Mouse (Mus musculus): ENCODE data around the gene Fkbp2. TPM values are rescaled to one million over a fixed set of nuclear protein-coding genes. Genes with fewer than 3 reads are reported as not detected.

Gene Fkbp2
- polyA plus RNA-seq, 1 experiment from 2014 or later = 192 TPM

DNA sequence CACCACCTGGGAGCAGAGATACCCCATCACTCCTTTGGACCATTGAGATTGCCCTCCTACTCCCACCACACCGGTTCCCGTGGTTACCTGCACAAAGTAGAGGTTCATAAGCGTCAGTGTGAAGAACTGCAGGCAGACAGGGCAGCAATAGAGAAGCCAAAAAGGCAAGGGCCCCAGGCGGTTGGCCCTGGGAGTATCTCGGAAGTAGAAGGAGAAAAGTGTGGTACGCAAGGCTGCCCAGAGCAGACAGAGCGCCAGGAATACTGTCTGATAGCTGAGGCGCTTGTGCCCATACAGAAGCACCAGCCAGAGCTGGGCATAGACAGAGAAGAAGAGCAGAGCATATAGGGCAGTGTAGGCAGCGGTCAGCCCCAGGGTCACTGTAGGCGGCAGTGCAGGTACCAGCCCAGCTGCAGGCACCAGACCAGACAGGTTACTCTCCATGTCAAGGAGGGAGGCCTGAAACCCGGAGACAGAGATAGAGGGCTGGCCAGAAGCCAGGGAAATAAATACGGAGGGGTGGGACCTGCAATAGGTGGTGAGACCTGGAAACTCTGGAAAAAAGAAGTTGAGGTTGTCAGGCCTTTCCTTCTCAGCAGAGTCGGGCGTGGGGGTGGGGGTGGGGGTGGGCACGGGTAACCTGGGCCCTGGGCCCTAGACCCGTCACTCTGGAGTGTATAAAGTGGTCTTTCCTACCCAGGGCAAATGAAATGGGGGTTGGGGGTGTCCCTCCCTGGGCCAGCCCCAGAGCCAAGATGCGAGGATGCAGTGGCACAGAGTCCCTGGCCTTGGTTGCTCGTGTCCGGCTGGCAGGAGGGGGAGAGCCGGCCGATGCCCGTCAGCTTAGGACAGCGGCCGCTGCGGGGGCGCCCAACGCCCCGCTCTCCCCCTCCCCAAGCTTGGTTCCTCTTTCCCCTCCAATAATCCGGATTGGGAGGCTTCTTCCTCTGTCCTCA is 39.6 kb downstream of the Fkbp2 start:
- Histone ChIP-seq H3K36me3 (ENCODE audit: control insufficient read depth, insufficient read depth, low read length) (no peaks in the 10 kb centered on the region), H3K9me3 (ENCODE audit: control insufficient read depth, low read length) (no peaks in the 10 kb centered on the region), H3K9ac (ENCODE audit: low read depth, low read length) (peak overlapping the region; percentile 95), H3K27ac (ENCODE audit: low read depth, low read length) (peak overlapping the region; percentile 97), H3K4me1 (ENCODE audit: control insufficient read depth, insufficient read depth, low read depth, low read length) (peaks cover 35% of the 10 kb centered on the region), H3K27me3 (replicated peaks; ENCODE audit: control insufficient read depth, insufficient read depth, low read length) (peaks cover 10% of the 10 kb centered on the region), H3K4me2 (ENCODE audit: low read length) (peak overlapping the region; percentile 76), H3K4me3 (ENCODE audit: low read length) (peak overlapping the region; percentile 86)
- 19% methylated on average over 29 of the region's 29 CpGs for WGBS
- peak; percentile 7 for ATAC-seq

DNA sequence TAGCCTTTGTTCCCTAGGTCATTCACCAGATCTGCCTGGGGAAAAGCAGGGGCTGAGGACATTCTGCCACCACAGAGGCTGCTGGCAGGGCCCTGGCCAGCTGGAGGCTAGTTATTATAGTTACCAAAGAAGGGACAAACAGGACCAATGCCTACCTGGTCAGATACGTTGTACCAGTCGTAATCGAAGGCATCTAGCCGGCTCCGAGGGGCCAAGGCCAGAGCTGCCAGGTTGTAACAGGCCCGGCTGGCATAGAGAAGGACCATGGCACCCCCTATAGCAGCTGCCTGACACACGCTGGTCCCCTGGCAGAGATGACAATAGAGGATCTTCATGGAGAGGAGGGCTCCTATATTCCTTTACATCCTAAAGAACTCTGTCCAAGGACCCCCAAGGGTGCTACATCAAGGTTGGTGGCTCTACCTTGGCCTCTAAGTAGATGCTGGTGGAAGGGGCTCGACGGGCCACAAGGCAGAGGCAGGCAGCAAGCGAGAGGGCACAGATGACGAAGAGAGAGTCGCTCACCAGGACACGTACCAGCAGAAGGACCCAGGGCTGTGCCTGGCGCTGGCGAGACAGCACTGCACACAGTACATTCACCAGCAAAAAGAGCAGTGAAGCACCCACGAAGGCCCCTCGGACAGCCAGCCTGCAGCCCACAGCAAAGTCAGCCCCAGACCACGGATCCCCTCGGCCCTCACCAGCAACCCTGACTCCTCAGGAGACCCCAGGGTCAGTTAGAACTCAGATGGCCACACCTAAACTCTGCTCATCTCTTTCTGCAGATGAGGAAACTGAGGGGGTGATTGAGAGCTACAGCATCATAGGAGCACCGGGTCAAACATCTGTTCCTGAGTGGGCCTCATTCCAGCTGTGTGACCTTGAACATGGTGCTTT is 40.9 kb downstream of the Fkbp2 start:
- ATAC-seq = no peak
- peaks cover 38% of the 10 kb centered on the region for H3K4me1 ChIP-seq (ENCODE audit: control insufficient read depth, insufficient read depth, low read depth, low read length)
- H3K4me2 ChIP-seq (ENCODE audit: low read length) = peak overlapping the region; percentile 76
- WGBS = 88% methylated on average over 20 of the region's 20 CpGs
- no peak overlapping the region for H3K27ac ChIP-seq (ENCODE audit: low read depth, low read length)
- H3K36me3 ChIP-seq (ENCODE audit: control insufficient read depth, insufficient read depth, low read length) = no peaks in the 10 kb centered on the region
- H3K27me3 ChIP-seq (replicated peaks; ENCODE audit: control insufficient read depth, insufficient read depth, low read length) = peaks cover 11% of the 10 kb centered on the region
- peak overlapping the region; percentile 86 for H3K4me3 ChIP-seq (ENCODE audit: low read length)
- peak overlapping the region; percentile 95 for H3K9ac ChIP-seq (ENCODE audit: low read depth, low read length)
- H3K9me3 ChIP-seq (ENCODE audit: control insufficient read depth, low read length) = no peaks in the 10 kb centered on the region

DNA sequence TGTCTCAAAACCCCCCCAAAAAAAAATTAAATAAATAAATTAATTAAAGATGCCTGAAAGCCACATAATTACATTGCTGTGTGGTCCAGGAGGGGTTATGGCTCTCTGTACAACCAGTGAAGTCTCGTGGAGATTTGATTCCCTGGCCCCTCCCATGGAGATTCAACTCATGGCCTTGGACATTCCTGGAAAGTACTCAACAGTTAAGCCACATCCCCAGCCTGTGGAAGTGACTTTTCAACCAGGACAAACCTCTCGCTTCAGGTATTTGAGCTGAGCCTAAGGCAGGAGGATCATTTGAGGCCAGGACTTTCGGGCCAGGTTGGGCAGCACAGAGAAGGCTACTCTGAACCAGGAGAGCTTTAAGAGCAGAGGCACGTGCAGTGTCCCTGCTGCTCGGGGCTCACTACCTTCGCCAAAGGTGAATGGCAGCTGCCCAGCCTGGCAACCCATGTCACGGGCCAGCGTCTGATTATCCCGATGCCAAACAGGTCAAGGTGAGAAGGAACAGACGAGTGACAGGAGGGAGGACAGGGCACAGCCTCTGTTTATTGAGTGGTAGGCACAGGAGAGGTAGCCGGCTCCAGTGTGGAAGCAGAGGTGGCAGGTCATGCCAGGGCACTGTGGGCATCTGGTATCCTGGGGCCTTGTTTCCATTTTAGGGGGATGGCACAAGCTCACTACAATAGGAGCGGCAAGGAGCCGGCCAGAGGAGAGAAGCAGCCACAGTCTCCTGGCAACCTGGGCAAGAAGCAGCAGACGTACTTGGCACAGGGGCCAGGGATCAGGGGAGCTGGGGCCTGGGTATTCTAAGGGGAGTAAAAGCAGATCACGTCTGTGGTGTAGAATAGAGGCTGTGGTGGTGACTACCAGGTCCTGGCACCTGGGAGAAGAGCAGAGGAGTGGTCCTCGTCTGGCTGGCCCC is 42.5 kb downstream of the Fkbp2 start:
- Histone ChIP-seq H3K4me1 (ENCODE audit: control insufficient read depth, insufficient read depth, low read depth, low read length) (peaks cover 44% of the 10 kb centered on the region), H3K4me3 (ENCODE audit: low read length) (no peak overlapping the region), H3K4me2 (ENCODE audit: low read length) (no peak overlapping the region), H3K27ac (ENCODE audit: low read depth, low read length) (no peak overlapping the region), H3K27me3 (replicated peaks; ENCODE audit: control insufficient read depth, insufficient read depth, low read length) (peaks cover 19% of the 10 kb centered on the region), H3K9me3 (ENCODE audit: control insufficient read depth, low read length) (no peaks in the 10 kb centered on the region), H3K36me3 (ENCODE audit: control insufficient read depth, insufficient read depth, low read length) (no peaks in the 10 kb centered on the region), H3K9ac (ENCODE audit: low read depth, low read length) (peak overlapping the region; percentile 18; the same call in 1 of the 2 replicates)
- WGBS = 70% methylated on average over 16 of the region's 16 CpGs
- ATAC-seq = no peak

DNA sequence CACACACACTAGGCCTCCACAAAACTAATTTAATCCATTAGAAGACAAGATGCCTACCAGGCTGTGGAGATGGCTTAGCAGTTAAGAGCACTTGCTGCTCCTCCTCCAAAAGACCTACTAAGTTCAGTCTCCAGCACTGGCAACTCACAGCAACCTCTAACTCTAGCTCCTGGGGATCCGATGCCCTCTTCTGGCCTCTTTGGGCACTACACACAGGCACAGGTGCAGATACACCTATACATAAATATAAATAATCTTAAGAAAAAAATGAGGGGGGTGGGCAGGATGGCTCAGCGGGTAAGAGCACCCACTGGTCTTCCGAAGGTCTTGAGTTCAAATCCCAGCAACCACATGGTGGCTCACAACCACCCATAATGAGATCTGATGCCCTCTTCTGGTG is 44.0 kb downstream of the Fkbp2 start:
- 18% methylated on average over 3 of the region's 3 CpGs for WGBS
- no peaks in the 10 kb centered on the region for H3K36me3 ChIP-seq (ENCODE audit: control insufficient read depth, insufficient read depth, low read length)
- H3K4me1 ChIP-seq (ENCODE audit: control insufficient read depth, insufficient read depth, low read depth, low read length) = peaks cover 40% of the 10 kb centered on the region
- H3K27me3 ChIP-seq (replicated peaks; ENCODE audit: control insufficient read depth, insufficient read depth, low read length) = peaks cover 33% of the 10 kb centered on the region
- no peak overlapping the region for H3K27ac ChIP-seq (ENCODE audit: low read depth, low read length)
- no peak overlapping the region for H3K4me2 ChIP-seq (ENCODE audit: low read length)
- no peak overlapping the region for H3K9ac ChIP-seq (ENCODE audit: low read depth, low read length)
- no peak overlapping the region for H3K4me3 ChIP-seq (ENCODE audit: low read length)
- H3K9me3 ChIP-seq (ENCODE audit: control insufficient read depth, low read length) = no peaks in the 10 kb centered on the region
- no peak for ATAC-seq

DNA sequence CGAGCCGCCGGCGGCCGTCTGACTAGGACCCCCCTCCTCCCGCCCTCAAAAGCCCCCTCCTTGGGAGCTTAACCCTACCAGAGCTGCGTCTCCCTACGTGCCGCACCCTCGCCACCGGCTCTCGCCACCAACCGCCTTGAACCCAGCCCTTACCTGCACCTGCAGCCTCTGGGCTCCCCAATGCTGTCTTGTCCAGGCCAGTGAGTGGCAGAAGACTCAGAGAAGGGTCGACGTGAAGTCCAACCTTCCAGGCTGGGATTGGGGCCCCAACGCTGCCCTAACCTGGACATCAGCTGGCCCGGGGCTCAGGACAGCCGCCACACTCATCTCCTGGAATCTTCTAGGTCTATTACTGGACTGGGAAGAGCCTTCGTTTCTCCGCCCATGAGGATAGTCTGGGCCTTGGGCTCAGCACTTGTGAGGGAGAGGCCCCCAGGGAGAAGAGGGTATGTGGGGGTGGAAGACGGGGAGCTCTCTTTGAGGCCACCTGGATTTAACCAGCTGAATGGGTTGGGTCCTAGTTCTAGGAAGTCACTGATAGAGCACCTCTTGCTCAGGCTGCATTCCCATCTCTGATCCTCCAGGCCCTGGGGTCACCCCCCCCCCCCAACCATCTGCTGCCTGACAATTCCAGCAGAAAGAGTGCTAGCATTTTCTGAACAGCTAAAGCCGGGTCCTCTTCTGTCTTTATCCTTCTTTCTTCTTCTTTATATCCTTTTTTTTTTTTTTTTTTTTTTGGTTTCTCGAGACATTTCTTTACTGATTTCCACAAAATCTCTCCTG is 45.9 kb downstream of the Fkbp2 start, which contains the start of gene Kcnk4:
Kcnk4 (minus strand) TSS at position 321 of the 783 bp plus-strand sequence.
- H3K36me3 ChIP-seq (ENCODE audit: control insufficient read depth, insufficient read depth, low read length) = no peaks in the 10 kb centered on the region
- 8% methylated on average over 23 of the region's 23 CpGs for WGBS

GRCm38 (mm10) chr19:6933436-6934194 is 46.7 kb downstream of the Fkbp2 start:
- Histone ChIP-seq H3K4me1 (ENCODE audit: control insufficient read depth, insufficient read depth, low read depth, low read length) (peaks cover 18% of the 10 kb centered on the region), H3K36me3 (ENCODE audit: control insufficient read depth, insufficient read depth, low read length) (no peaks in the 10 kb centered on the region), H3K9me3 (ENCODE audit: control insufficient read depth, low read length) (no peaks in the 10 kb centered on the region), H3K4me2 (ENCODE audit: low read length) (peak overlapping the region; percentile 84), H3K27ac (ENCODE audit: low read depth, low read length) (peak overlapping the region; percentile 31; the same call in 1 of the 2 replicates), H3K9ac (ENCODE audit: low read depth, low read length) (peak overlapping the region; percentile 74), H3K27me3 (replicated peaks; ENCODE audit: control insufficient read depth, insufficient read depth, low read length) (peaks cover 42% of the 10 kb centered on the region), H3K4me3 (ENCODE audit: low read length) (peak overlapping the region; percentile 51)
- ATAC-seq = peak; percentile 69
- WGBS = 2% methylated on average over 58 of the region's 58 CpGs

More for the DNA sequence above, 45.9 kb downstream of the Fkbp2 start, which contains the start of gene Kcnk4:
- peak within 1 kb of the TSS; percentile 31; the same call in 1 of the 2 replicates for H3K27ac ChIP-seq (ENCODE audit: low read depth, low read length)
- H3K9ac ChIP-seq (ENCODE audit: low read depth, low read length) = peak within 1 kb of the TSS; percentile 74
- ATAC-seq = no peak; the same call in 1 of the 2 replicates
- H3K4me3 ChIP-seq (ENCODE audit: low read length) = peak within 1 kb of the TSS; percentile 51
- H3K27me3 ChIP-seq (replicated peaks; ENCODE audit: control insufficient read depth, insufficient read depth, low read length) = peaks cover 36% of the 10 kb centered on the region
- peak within 1 kb of the TSS; percentile 84 for H3K4me2 ChIP-seq (ENCODE audit: low read length)
- H3K4me1 ChIP-seq (ENCODE audit: control insufficient read depth, insufficient read depth, low read depth, low read length) = peaks cover 26% of the 10 kb centered on the region
- H3K9me3 ChIP-seq (ENCODE audit: control insufficient read depth, low read length) = no peaks in the 10 kb centered on the region

DNA sequence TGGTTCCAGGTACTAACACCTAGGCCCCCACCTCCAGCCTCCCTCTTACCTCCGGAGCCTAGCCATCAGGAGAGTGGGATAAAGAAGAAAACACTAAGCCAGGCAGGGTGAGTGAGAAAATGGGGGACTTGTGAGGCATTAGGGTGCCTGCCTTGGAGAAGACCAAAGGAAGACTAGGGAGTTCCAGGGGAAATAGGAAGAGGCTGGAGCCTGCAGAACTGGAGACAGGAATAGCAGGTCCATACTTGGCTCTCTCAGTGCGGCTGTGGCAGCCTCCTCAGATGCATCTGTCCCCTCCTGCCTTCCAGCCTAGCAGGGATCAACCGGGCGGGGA is 47.2 kb downstream of the Fkbp2 start:
- Histone ChIP-seq H3K4me1 (ENCODE audit: control insufficient read depth, insufficient read depth, low read depth, low read length) (peaks cover 14% of the 10 kb centered on the region), H3K36me3 (ENCODE audit: control insufficient read depth, insufficient read depth, low read length) (no peaks in the 10 kb centered on the region), H3K9me3 (ENCODE audit: control insufficient read depth, low read length) (no peaks in the 10 kb centered on the region), H3K4me2 (ENCODE audit: low read length) (peak overlapping the region; percentile 84), H3K27me3 (replicated peaks; ENCODE audit: control insufficient read depth, insufficient read depth, low read length) (peaks cover 44% of the 10 kb centered on the region), H3K27ac (ENCODE audit: low read depth, low read length) (no peak overlapping the region), H3K4me3 (ENCODE audit: low read length) (peak overlapping the region; percentile 51), H3K9ac (ENCODE audit: low read depth, low read length) (peak overlapping the region; percentile 74)
- ATAC-seq = no peak
- WGBS = 22% methylated on average over 4 of the region's 4 CpGs
